Mouse (Mus musculus) brain, embryonic 18.5 days (tissue): Measurements from ENCODE around the gene Sycp2.
"Not testable (repeated sequence)": the region's sequence is repeated elsewhere in the genome, so short reads cannot be mapped to it uniquely, and the experiment has no call there.

ENCODE experiments used
- DNase-seq: peaks from one replicate; pipeline ENCODE4 v3.0.0-alpha.2; 2012; ENCODE audit warnings: low read depth, low spot score

Sycp2 gene

GRCm38 (mm10) chr2:178413481-178414260 lies 6.2 kb upstream of the Sycp2 start:
- no peak for DNase-seq

DNA sequence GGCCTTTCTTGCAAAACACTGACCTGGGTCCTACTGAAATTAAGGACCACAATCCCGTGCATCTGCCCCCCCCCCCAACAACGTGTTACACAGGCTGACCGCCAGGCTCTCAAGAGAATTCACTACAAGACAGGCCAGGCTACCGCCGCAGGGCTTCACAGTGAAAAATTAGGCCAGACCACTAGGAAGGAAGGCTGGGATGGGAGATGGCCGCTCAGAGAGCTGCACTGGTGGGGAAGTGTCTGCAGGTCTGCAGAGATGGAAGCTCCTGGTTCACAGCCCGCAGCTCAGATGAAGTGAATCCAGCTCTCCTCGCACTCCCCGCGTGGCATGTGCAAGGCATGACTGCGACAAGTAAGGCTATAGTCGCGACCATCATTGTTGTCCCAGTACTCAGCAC lies 5.6 kb upstream of the Sycp2 start:
- no peak for DNase-seq

DNA sequence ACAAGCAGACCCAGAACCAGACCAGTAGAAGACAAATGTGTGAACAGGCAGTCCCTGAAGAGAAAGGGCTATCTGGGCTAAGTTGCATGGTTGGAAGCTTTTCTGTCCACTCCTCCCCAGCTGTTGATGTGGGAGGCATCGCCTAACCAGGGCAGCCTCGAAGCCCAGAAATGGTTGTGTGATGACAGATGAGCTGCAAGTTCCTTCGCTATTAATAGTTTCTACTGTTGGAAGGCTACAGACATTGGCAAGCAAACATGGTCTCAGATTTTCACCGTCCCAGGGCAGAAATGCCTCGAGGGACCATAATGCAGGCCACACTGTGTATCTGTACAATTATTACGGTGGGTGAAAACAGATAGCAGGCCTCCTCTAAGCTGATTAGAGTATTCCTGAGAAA lies 5.1 kb upstream of the Sycp2 start:
- DNase-seq: no peak

GRCm38 (mm10) chr2:178410286-178410685 lies 2.8 kb upstream of the Sycp2 start:
- DNase-seq: no peak

GRCm38 (mm10) chr2:178409024-178409423 lies 1.5 kb upstream of the Sycp2 start:
- no peak for DNase-seq

- no peak for DNase-seq
These were observed 64.9 kb downstream of the Sycp2 start for GRCm38 (mm10) chr2:178342597-178342996.

DNA sequence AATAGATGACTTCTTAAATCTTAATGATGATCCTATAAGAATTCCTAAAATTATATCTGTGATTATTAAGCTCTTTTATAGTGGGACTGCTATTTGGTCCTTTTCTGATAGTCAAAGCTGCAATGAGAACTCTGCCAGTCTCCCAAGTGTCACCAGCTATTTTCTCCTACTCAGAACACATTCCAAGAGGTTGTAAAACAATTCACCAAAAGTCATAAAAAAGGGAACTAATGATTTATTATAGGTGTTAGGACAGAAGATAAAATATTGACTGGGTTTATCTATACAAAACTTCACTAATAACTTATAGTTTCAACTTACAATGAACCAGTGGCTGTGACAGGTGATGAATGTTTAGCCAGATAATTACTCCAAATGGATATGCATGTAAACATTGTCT lies 65.4 kb downstream of the Sycp2 start:
- not testable (repeated sequence) for DNase-seq

- no peak for DNase-seq
These were observed 68.4 kb downstream of the Sycp2 start for GRCm38 (mm10) chr2:178339044-178339443.

GRCm38 (mm10) chr2:178337878-178338277 lies 69.6 kb downstream of the Sycp2 start:
- DNase-seq: no peak

- no peak for DNase-seq
These were observed 77.5 kb downstream of the Sycp2 start for GRCm38 (mm10) chr2:178329986-178330385.

DNA sequence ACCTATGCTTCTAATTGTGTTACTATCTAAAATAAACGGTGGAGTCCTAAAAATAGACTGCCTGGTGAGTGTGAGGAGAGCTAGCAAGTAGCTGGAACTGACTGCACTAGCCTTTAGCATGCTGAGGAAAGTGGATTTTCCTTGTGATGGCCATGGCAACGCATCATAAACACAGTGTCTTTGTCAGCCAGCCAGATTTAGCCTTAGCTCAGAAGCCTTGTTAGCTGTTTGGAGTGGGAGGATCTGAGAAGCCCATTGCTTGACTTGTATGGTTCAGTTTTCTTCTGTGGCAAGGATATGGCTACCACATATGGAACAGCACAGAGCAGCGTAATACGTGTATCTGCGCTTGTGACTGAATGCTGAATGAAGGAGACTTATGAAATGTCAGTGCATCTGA lies 77.9 kb downstream of the Sycp2 start:
- no peak for DNase-seq

- peak; percentile 82 for DNase-seq
These were observed 79.9 kb downstream of the Sycp2 start for GRCm38 (mm10) chr2:178327466-178328040.

- DNase-seq: no peak
These were observed 80.6 kb downstream of the Sycp2 start for GRCm38 (mm10) chr2:178326750-178327465.

DNA sequence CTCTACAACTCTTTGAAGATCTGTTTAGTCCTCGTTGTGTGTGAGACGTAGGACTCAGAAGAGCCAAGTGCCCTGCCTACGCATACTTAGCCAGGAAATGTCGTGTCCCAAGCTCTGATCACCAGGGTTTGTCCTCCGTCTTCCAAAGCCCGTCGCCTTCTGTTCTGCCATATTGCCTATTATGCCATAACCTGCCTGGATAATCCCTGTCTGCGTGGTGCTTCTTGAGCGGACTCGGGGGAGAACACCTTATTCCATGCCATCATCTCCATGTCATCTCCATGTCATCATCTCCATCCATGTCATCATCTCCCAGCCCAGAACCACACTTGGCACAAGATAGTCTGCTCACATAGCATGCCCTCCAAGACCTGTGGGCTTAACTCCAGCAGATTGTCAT lies 81.4 kb downstream of the Sycp2 start:
- no peak for DNase-seq

- no peak for DNase-seq
These were observed 82.7 kb downstream of the Sycp2 start for GRCm38 (mm10) chr2:178324818-178325217.

DNA sequence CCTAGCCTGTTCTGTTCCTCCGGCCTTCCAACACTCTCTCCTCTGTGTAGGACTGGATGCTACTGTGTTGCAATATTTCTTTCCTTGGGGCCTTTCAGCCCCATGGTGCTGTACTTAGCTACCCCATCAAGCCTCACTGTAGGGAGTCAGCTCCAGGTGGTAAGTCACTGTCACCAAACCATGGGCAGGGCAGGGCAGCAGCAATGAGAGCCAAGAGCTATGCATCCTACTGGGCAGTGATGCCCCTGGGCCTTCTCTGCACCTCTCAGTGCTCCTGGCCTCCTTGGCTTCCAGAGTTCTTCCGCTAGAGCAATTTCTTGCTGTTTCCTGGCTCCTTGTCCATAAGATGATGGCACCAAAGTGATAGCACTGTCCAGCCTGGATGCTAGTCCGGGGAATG lies 83.1 kb downstream of the Sycp2 start:
- no peak for DNase-seq

GRCm38 (mm10) chr2:178321271-178321670 lies 86.2 kb downstream of the Sycp2 start:
- no peak for DNase-seq

DNA sequence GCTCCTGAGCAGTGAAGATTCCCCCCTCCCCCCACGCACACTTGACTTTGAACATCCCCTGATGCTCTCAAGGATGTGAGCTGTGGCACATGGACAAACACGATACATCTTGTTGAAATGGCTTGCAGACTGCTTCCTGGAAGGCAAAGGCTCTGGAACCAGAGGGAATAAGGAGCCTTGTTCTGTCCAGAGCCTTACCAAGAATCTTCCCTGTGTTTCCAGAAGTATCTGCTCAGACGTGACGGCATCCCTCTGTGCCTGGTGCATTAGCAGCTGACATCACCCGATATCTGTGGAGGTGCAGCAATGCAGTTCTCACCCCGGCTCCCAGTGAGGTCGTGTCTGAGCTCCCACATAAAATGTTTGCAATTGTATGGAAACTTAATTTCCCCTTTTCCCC lies 87.7 kb downstream of the Sycp2 start:
- no peak for DNase-seq

DNA sequence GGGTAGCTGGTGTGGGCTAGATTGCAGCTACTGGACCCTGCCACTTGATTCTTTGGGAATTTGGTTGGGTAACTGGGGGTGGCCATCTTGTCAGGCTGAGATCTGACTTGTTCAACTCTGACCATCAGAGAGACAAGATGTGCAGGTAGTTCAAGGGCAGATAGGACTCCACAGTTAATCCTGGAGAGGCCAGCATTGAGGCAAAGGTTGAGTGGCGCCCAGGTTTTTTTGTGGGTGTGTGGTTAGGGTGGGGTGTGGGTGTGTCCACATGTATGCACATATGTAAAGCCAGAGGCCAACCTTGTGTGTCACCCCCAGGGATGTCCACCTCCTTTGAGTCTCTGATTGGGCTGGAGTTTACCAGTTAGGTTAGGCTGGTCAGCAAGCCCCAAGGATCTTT lies 91.2 kb downstream of the Sycp2 start:
- DNase-seq: no peak

DNA sequence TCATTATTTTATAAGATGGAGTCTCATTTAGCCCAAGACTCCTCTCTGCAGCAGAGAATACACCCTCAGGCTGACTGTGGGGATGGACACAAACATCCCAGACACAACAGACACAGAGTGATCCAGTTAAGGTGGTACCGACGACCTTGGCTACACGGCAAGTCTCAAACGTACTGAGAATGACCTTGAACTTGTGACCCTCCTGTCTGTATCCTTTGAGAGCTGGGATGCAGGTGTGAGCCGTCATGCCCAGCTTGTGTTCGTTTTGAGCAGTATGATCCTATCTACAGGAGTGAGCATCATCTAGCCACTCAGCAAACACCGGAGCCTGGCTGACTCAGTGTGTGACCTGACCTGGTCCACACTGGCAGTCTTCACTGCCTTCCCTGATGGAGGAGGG lies 93.9 kb downstream of the Sycp2 start:
- DNase-seq: no peak

DNA sequence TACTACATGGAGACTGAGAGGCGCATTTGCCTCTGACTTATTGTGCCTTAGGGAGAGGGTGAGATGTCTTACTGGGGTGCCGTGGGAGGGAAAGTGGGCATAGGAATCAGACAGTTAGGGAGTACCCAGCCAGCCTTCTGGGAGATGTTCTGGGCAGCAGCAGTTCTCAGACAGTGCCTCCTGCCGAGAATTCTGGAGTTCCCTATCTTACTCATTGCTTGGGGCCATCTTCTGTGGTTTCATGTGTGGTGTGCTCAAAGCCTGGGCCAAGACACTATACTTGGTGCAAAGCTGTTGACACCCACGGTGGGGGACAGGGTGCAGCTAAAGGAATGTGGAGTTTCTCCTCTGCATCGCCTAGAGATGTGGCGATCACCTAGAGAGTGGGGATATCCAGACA lies 102.8 kb downstream of the Sycp2 start:
- no peak for DNase-seq

- DNase-seq: no peak
These were observed 103.3 kb downstream of the Sycp2 start for GRCm38 (mm10) chr2:178304188-178304529.
